Mouse (Mus musculus) R1 (cell line): Measurements from ENCODE around the gene Map3k13.

Experiments
- DNase-seq: peaks from one replicate; pipeline ENCODE4 v3.0.0-alpha.2; 2018; ENCODE audit warnings: low read depth, low spot score

Map3k13 gene

GRCm38 (mm10) chr16:21807786-21808185 is 13.6 kb downstream of the Map3k13 start:
- peak; percentile 86 for DNase-seq

- peak; percentile 30 for DNase-seq
Measured at GRCm38 (mm10) chr16:21813164-21813834, 19.2 kb downstream of the Map3k13 start.

GRCm38 (mm10) chr16:21814861-21815668 is 20.9 kb downstream of the Map3k13 start:
- DNase-seq = peak; percentile 59

GRCm38 (mm10) chr16:21815669-21816010 is 21.5 kb downstream of the Map3k13 start:
- DNase-seq = no peak

GRCm38 (mm10) chr16:21818132-21818531 is 24.0 kb downstream of the Map3k13 start:
- DNase-seq = peak; percentile 67

- no peak for DNase-seq
Measured at GRCm38 (mm10) chr16:21818629-21819028, 24.5 kb downstream of the Map3k13 start.

GRCm38 (mm10) chr16:21825612-21826031 is 31.5 kb downstream of the Map3k13 start:
- DNase-seq = peak; percentile 51

GRCm38 (mm10) chr16:21827153-21827552 is 33.0 kb downstream of the Map3k13 start:
- DNase-seq = no peak

GRCm38 (mm10) chr16:21827581-21827980 is 33.4 kb downstream of the Map3k13 start:
- DNase-seq = no peak

GRCm38 (mm10) chr16:21829711-21830110 is 35.6 kb downstream of the Map3k13 start:
- no peak for DNase-seq

- DNase-seq = no peak
Measured at GRCm38 (mm10) chr16:21830784-21831183, 36.6 kb downstream of the Map3k13 start.

GRCm38 (mm10) chr16:21831764-21832163 is 37.6 kb downstream of the Map3k13 start:
- DNase-seq = no peak

- DNase-seq = no peak
Measured at GRCm38 (mm10) chr16:21833469-21833868, 39.3 kb downstream of the Map3k13 start.

GRCm38 (mm10) chr16:21833970-21834369 is 39.8 kb downstream of the Map3k13 start:
- DNase-seq = no peak

- DNase-seq = no peak
Measured at GRCm38 (mm10) chr16:21834866-21835583, 40.9 kb downstream of the Map3k13 start.

GRCm38 (mm10) chr16:21835584-21835931 is 41.4 kb downstream of the Map3k13 start:
- DNase-seq = peak; percentile 34

- DNase-seq = no peak
Measured at GRCm38 (mm10) chr16:21836311-21837072, 42.3 kb downstream of the Map3k13 start.

GRCm38 (mm10) chr16:21837694-21838093 is 43.5 kb downstream of the Map3k13 start:
- DNase-seq = no peak

GRCm38 (mm10) chr16:21845800-21846671 is 51.9 kb downstream of the Map3k13 start:
- peak; percentile 95 for DNase-seq

GRCm38 (mm10) chr16:21848444-21848843 is 54.3 kb downstream of the Map3k13 start:
- no peak for DNase-seq

GRCm38 (mm10) chr16:21848847-21849246 is 54.7 kb downstream of the Map3k13 start:
- DNase-seq = no peak
